Comparison of ENCODE assay signal across 8 mouse cellular contexts in genomic region chr7:25221102-25221883, GRCm38 (mm10). TPM values are rescaled to one million over a fixed set of nuclear protein-coding genes. Genes with fewer than 3 reads are reported as not detected.
A peak's percentile ranks its signal among the peaks of the same experiment; 100 is the strongest.
DNase-seq lines count a peak whose midpoint lies in the region; ATAC-seq lines count a peak whose summit lies in the region.

Zfp526 (plus strand) TSS chr7:25221425.

- no peaks in the 10 kb centered on the region for H3K9me3 ChIP-seq in hindbrain, embryonic 11.5 days (ENCODE audit: control insufficient read depth, low read length)

- peak within 1 kb of the TSS; percentile 98 for H3K4me2 ChIP-seq in hindbrain, embryonic 11.5 days (replicated peaks; ENCODE audit: low read depth, low read length)

- peak; percentile 95 for ATAC-seq in hindbrain, embryonic 11.5 days (ENCODE audit: low FRiP score)

- H3K36me3 ChIP-seq in hindbrain, embryonic 11.5 days (ENCODE audit: control insufficient read depth, insufficient read depth, low read length), result peaks cover 4% of the 10 kb centered on the region; the same call in 1 of the 2 replicates

- peak; percentile 97 for DNase-seq in MN1 (ENCODE audit: low spot score)
- DNase-seq in cerebellum, adult 9-10 months, result peak; percentile 97
- DNase-seq in frontal cortex, adult 2 months (ENCODE audit: extremely low spot score in 1 of 2, low spot score in 1 of 2), result peak; percentile 95 to 98
- peak; percentile 99 for DNase-seq in hindbrain, embryonic 11.5 days (ENCODE audit: low spot score)
- DNase-seq in layer of hippocampus, postnatal 10 days (ENCODE audit: low spot score in 2 of 2), result peak; percentile 97 to 98
- peak; percentile 99 for DNase-seq in lung, postnatal 10 days
- DNase-seq in ovary, postnatal 36 days (ENCODE audit: low spot score), result peak; percentile 97
- peak; percentile 99 for DNase-seq in thymus, postnatal 25 days

- H3K9ac ChIP-seq in hindbrain, embryonic 11.5 days (ENCODE audit: low read depth, low read length), result peak within 1 kb of the TSS; percentile 62

- WGBS in hindbrain, embryonic 11.5 days, result under 1% methylated on average over 45 of the region's 45 CpGs

- peak within 1 kb of the TSS; percentile 74; the same call in 1 of the 2 replicates for H3K27ac ChIP-seq in hindbrain, embryonic 11.5 days (ENCODE audit: low read depth, low read length)

- H3K27me3 ChIP-seq in hindbrain, embryonic 11.5 days (ENCODE audit: control insufficient read depth, insufficient read depth, low read length), result no peaks in the 10 kb centered on the region

- H3K4me1 ChIP-seq in hindbrain, embryonic 11.5 days (replicated peaks; ENCODE audit: control insufficient read depth, insufficient read depth, low read length), result peaks cover 11% of the 10 kb centered on the region

- peak within 1 kb of the TSS; percentile 65 for H3K4me3 ChIP-seq in hindbrain, embryonic 11.5 days (ENCODE audit: low read depth, low read length)

RNA-seq across cellular contexts. Expression of gene Zfp526, which starts in this region (rescaled TPM):
- 7.5 and 7.7 TPM in 2 replicates for polyA plus RNA-seq in frontal cortex, adult 2 months (2012; rRNA removed)
- polyA plus RNA-seq in hindbrain, embryonic 11.5 days (2014; fragmentation: Nextera tagmentation; extraction: Ambion mirVana), result 2.9 and 3.9 TPM in 2 replicates
- 1 to 10 TPM; 7.2 to 8.4 TPM for total RNA-seq in layer of hippocampus, postnatal 10 days (2021)

Comparison
In these comparisons a context has a peak if more than half of its experiments do, and no peak if none do; other contexts are left out.
1. Peak in every context shown above with its lines: DNase-seq, ATAC-seq, H3K4me3 ChIP-seq and H3K27ac ChIP-seq.